9 mouse cellular contexts compared by ENCODE assay signal in genomic region chr13:60936500-60936901, GRCm38 (mm10). TPM values are rescaled to one million over a fixed set of nuclear protein-coding genes. Genes with fewer than 3 reads are reported as not detected.
DNase-seq lines count a peak whose midpoint lies in the region; ATAC-seq and TF ChIP-seq lines count a peak whose summit lies in the region.
"Had no signal": no experiment of that assay in that cellular context is flagged by ENCODE, and none has a peak within 500 bp of the region (broad histone marks: within the 10 kb centered on the region; RNA-seq: fewer than 3 reads in every experiment).

TSS of gene Gm49391 (minus strand) at chr13:60936571.
TSS of gene Ctla2a (minus strand) at chr13:60936625.

- H3K27me3 ChIP-seq in intestine, embryonic 16.5 days (replicated peaks; ENCODE audit: control insufficient read depth, insufficient read depth, low read length) = no peaks in the 10 kb centered on the region
- H3K27me3 ChIP-seq in lung, embryonic 16.5 days (ENCODE audit: control insufficient read depth, insufficient read depth, low read depth, low read length) = no peaks in the 10 kb centered on the region
- H3K27me3 ChIP-seq in forebrain, postnatal 0 days (ENCODE audit: insufficient read depth, low read length) = no peaks in the 10 kb centered on the region
- H3K27me3 ChIP-seq: CH12.LX had no signal

- peak; percentile 8 for DNase-seq in gastrocnemius, adult 18-20 months (ENCODE audit: low spot score)
- DNase-seq in gastrocnemius, postnatal 10 days = no peak
- DNase-seq in embryo, embryonic 11 days = peak; percentile 2
- DNase-seq in urinary bladder, postnatal 4 days (ENCODE audit: low spot score in 2 of 2) = no peak
- no peak for DNase-seq in forebrain, postnatal 0 days
- DNase-seq in ovary, postnatal 10 days (ENCODE audit: low spot score) = no peak

- ATAC-seq in intestine, embryonic 16.5 days = peak; percentile 58
- ATAC-seq in lung, embryonic 16.5 days (ENCODE audit: low read depth) = peak; percentile 95
- no peak for ATAC-seq in forebrain, postnatal 0 days

- no peak for TF ChIP-seq CTCF in forebrain, postnatal 0 days (IDR thresholded peaks at IDR 0.05; ENCODE audit: low read depth)

- no peak within 1 kb of the TSS for H3K4me3 ChIP-seq in intestine, embryonic 16.5 days (ENCODE audit: low read length)
- no peak within 1 kb of the TSS for H3K4me3 ChIP-seq in lung, embryonic 16.5 days (ENCODE audit: low read length)
- no peak within 1 kb of the TSS for H3K4me3 ChIP-seq in forebrain, postnatal 0 days (ENCODE audit: low read depth, low read length)

- no peaks in the 10 kb centered on the region for H3K4me1 ChIP-seq in intestine, embryonic 16.5 days (ENCODE audit: control insufficient read depth, insufficient read depth, low read length)
- no peaks in the 10 kb centered on the region for H3K4me1 ChIP-seq in lung, embryonic 16.5 days (replicated peaks; ENCODE audit: control insufficient read depth, insufficient read depth, low read length)
- H3K4me1 ChIP-seq in forebrain, postnatal 0 days (ENCODE audit: insufficient read depth) = no peaks in the 10 kb centered on the region

- no peak within 1 kb of the TSS for H3K4me2 ChIP-seq in intestine, embryonic 16.5 days (ENCODE audit: low read depth, low read length)
- H3K4me2 ChIP-seq in lung, embryonic 16.5 days (ENCODE audit: low read depth, low read length) = no peak within 1 kb of the TSS
- no peak within 1 kb of the TSS for H3K4me2 ChIP-seq in forebrain, postnatal 0 days (ENCODE audit: low read depth)

- H3K9me3 ChIP-seq in intestine, embryonic 16.5 days (ENCODE audit: control insufficient read depth, low read length) = no peaks in the 10 kb centered on the region
- no peaks in the 10 kb centered on the region for H3K9me3 ChIP-seq in lung, embryonic 16.5 days (ENCODE audit: control insufficient read depth, low read length)
- H3K9me3 ChIP-seq in forebrain, postnatal 0 days (ENCODE audit: low read length) = no peaks in the 10 kb centered on the region

- 56% methylated on average over 5 of the region's 5 CpGs for WGBS in intestine, embryonic 16.5 days
- 51% methylated on average over 5 of the region's 5 CpGs for WGBS in lung, embryonic 16.5 days
- 73% methylated on average over 5 of the region's 5 CpGs for WGBS in forebrain, postnatal 0 days

- H3K27ac ChIP-seq in intestine, embryonic 16.5 days (ENCODE audit: low read length) = no peak within 1 kb of the TSS
- peak within 1 kb of the TSS; percentile 53 for H3K27ac ChIP-seq in lung, embryonic 16.5 days (ENCODE audit: low read length)
- H3K27ac ChIP-seq in forebrain, postnatal 0 days (ENCODE audit: low read depth, low read length) = no peak within 1 kb of the TSS

- no peaks in the 10 kb centered on the region for H3K36me3 ChIP-seq in intestine, embryonic 16.5 days (ENCODE audit: control insufficient read depth, insufficient read depth, low read length)
- H3K36me3 ChIP-seq in lung, embryonic 16.5 days (ENCODE audit: control insufficient read depth, insufficient read depth, low read length) = no peaks in the 10 kb centered on the region
- no peaks in the 10 kb centered on the region for H3K36me3 ChIP-seq in forebrain, postnatal 0 days (ENCODE audit: insufficient read depth)

- H3K9ac ChIP-seq in intestine, embryonic 16.5 days (ENCODE audit: low read depth, low read length) = no peak within 1 kb of the TSS
- H3K9ac ChIP-seq in lung, embryonic 16.5 days (ENCODE audit: low read length) = no peak within 1 kb of the TSS
- H3K9ac ChIP-seq in forebrain, postnatal 0 days = no peak within 1 kb of the TSS

RNA-seq across cellular contexts. Expression of gene Gm49391, which starts in this region (rescaled TPM):
- 1 to 10 TPM in 1 of 2 experiments, not detected in 1; 1.0 TPM for total RNA-seq in gastrocnemius, adult 18-20 months (2021)
- total RNA-seq in gastrocnemius, postnatal 10 days (2021) = not detected
- polyA plus RNA-seq in intestine, embryonic 16.5 days (2015; fragmentation: Nextera tagmentation; extraction: Ambion mirVana) = 0.12 and 0.65 TPM in 2 replicates
- 2.4 and 5.5 TPM in 2 replicates for polyA plus RNA-seq in lung, embryonic 16.5 days (2015; fragmentation: Nextera tagmentation; extraction: Ambion mirVana)
- total RNA-seq in forebrain, postnatal 0 days (2014; rRNA removed) = 6.5 and 6.8 TPM in 2 replicates
- 0.69 and 1.2 TPM in 2 replicates for polyA plus RNA-seq in forebrain, postnatal 0 days (2015; fragmentation: Nextera tagmentation; extraction: Ambion mirVana)
- total RNA-seq: CH12.LX had no signal

RNA-seq across cellular contexts. Expression of gene Ctla2a, which starts in this region (rescaled TPM):
- total RNA-seq in gastrocnemius, adult 18-20 months (2021) = 10 to 100 TPM; 18.2 to 24.3 TPM
- 10 to 100 TPM; 27.1 to 27.2 TPM for total RNA-seq in gastrocnemius, postnatal 10 days (2021)
- 22.9 and 23.3 TPM in 2 replicates for polyA plus RNA-seq in intestine, embryonic 16.5 days (2015; fragmentation: Nextera tagmentation; extraction: Ambion mirVana)
- polyA plus RNA-seq in lung, embryonic 16.5 days (2015; fragmentation: Nextera tagmentation; extraction: Ambion mirVana) = 94.8 and 103 TPM in 2 replicates
- total RNA-seq in forebrain, postnatal 0 days (2014; rRNA removed) = 11.7 and 14.0 TPM in 2 replicates
- 32.7 and 36.4 TPM in 2 replicates for polyA plus RNA-seq in forebrain, postnatal 0 days (2015; fragmentation: Nextera tagmentation; extraction: Ambion mirVana)
- total RNA-seq: CH12.LX had no signal

Comparison
In these comparisons a context has a peak if more than half of its experiments do, and no peak if none do; other contexts are left out.
1. DNase-seq: peak in gastrocnemius, adult 18-20 months (single experiment) and embryo, embryonic 11 days (single experiment); none in gastrocnemius, postnatal 10 days (single experiment), urinary bladder, postnatal 4 days (0 of 2), forebrain, postnatal 0 days (single experiment) and ovary, postnatal 10 days (single experiment).